Mouse (Mus musculus) E14TG2a.4 (cell line): ENCODE measurements around the gene Usp49.

Source experiments
- CTCF ChIP-seq: conservative IDR thresholded peaks from 2 replicates; pipeline ENCODE4 v1.5.1; 2014; ENCODE audit warnings: low read length
- POU5F1 ChIP-seq: IDR thresholded peaks from 2 replicates; pipeline ENCODE4 v1.6.1; 2014; ENCODE audit warnings: low read length, borderline replicate concordance

GRCm38 (mm10) chr17:47593215-47593853 is 37.2 kb upstream of the Usp49 start:
- TF ChIP-seq CTCF: no peak
- TF ChIP-seq POU5F1: no peak
